Mouse (Mus musculus) myocyte (in vitro differentiated cells): ENCODE results near the gene Traf3ip2.

Experiments
- CEBPB ChIP-seq: IDR thresholded peaks from 2 replicates; pipeline ENCODE4 v1.6.1; 2011; ENCODE audit warnings: mild to moderate bottlenecking, moderate library complexity; ENCODE audit not compliant: poor library complexity, insufficient read depth, severe bottlenecking
- E2F4 ChIP-seq: IDR thresholded peaks from one replicate; pipeline ENCODE4 v1.6.1; 2011; ENCODE audit warnings: mild to moderate bottlenecking, control low read depth, moderate library complexity; ENCODE audit not compliant: insufficient read depth
- MAX ChIP-seq: IDR thresholded peaks from one replicate; pipeline ENCODE4 v1.6.1; 2011; ENCODE audit warnings: low read depth, mild to moderate bottlenecking, control low read depth
- MYOD1 ChIP-seq, 3 experiments: IDR thresholded peaks; one replicate each; pipeline ENCODE4 v1.6.1; 2011; ENCODE audit warnings: control low read depth in 2 of 3, low read depth in 2 of 3, mild to moderate bottlenecking in 2 of 3, moderate library complexity in 1 of 3; ENCODE audit not compliant: insufficient read length in 2 of 3, control insufficient read depth in 1 of 3
- POLR2A ChIP-seq: IDR thresholded peaks from one replicate; pipeline ENCODE4 v1.6.1; 2011; ENCODE audit warnings: low read depth, mild to moderate bottlenecking, control low read depth, moderate library complexity; ENCODE audit not compliant: insufficient read length
- POLR2AphosphoS2 ChIP-seq: IDR thresholded peaks from one replicate; pipeline ENCODE4 v1.6.1; 2011; ENCODE audit warnings: low read depth, control low read depth; ENCODE audit not compliant: insufficient read length
- SRF ChIP-seq: IDR thresholded peaks from one replicate; pipeline ENCODE4 v1.6.1; 2011; ENCODE audit warnings: low read depth; ENCODE audit not compliant: control insufficient read depth, insufficient read length
- TCF12 ChIP-seq: IDR thresholded peaks from one replicate; pipeline ENCODE4 v1.6.1; 2011; ENCODE audit warnings: mild to moderate bottlenecking, control low read depth; ENCODE audit not compliant: poor library complexity, insufficient read depth, severe bottlenecking
- USF1 ChIP-seq: IDR thresholded peaks from one replicate; pipeline ENCODE4 v1.6.1; 2011; ENCODE audit warnings: low read depth, mild to moderate bottlenecking, control low read depth, moderate library complexity

- TF ChIP-seq POLR2AphosphoS2 = no peak
- no peak for TF ChIP-seq MAX
- no peak for TF ChIP-seq TCF12
- no peak for TF ChIP-seq CEBPB
- no peak for TF ChIP-seq POLR2A
- TF ChIP-seq MYOD1 (IDR thresholded peaks at IDR 0.05; ENCODE audit: control insufficient read depth in 1 of 3, insufficient read length in 2 of 3, low read depth in 2 of 3) = no peak
- TF ChIP-seq SRF = no peak
- TF ChIP-seq E2F4 = no peak
- no peak for TF ChIP-seq USF1
Measured at GRCm38 (mm10) chr10:39616230-39616590, 3.5 kb downstream of the Traf3ip2 start.
